In the genomic region with DNA sequence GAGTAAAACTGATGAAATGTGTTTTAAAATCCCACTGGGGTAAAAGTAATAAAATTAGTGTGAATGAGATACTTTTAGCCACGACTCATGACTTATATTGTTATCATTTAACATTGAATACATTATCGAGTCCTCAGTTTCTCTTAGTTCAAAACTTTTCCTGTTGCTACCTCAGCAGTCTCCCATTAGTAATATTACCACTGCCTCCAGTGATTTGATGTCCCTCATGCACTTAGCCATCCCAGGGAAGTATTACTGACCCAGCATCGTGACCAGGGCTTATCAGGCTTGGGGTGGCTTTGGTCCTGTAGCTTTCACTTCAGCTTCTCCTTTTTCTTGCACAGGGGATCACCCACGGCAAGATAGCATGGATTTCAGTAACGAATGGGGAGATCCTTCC, we compare ENCODE assay signal across 30 mouse cellular contexts.
"Had no signal": no experiment of that assay in that cellular context is flagged by ENCODE, and none has a peak within 500 bp of the region (broad histone marks: within the 10 kb centered on the region; RNA-seq: fewer than 3 reads in every experiment).

No protein-coding gene starts in this region.

- H3K9me3 ChIP-seq: limb, embryonic 10.5 days; limb, embryonic 12.5 days; limb, embryonic 13.5 days; limb, embryonic 15.5 days; liver, embryonic 13.5 days; liver, embryonic 15.5 days; lung, embryonic 15.5 days; megakaryocyte, embryonic 14.5 days; midbrain, embryonic 10.5 days; midbrain, embryonic 12.5 days; midbrain, embryonic 13.5 days; midbrain, embryonic 15.5 days; neural tube, embryonic 12.5 days had no signal

- H3K27ac ChIP-seq: left cerebral cortex, adult 2 months; limb, embryonic 10.5 days; limb, embryonic 12.5 days; limb, embryonic 13.5 days; limb, embryonic 15.5 days; liver, embryonic 13.5 days; liver, embryonic 14.5 days; liver, embryonic 15.5 days; lung, embryonic 15.5 days; macrophage; midbrain, embryonic 10.5 days; midbrain, embryonic 12.5 days; midbrain, embryonic 13.5 days; midbrain, embryonic 15.5 days; neural tube, embryonic 12.5 days had no signal

- DNase-seq: left cerebral cortex, postnatal 4 days; liver; liver, embryonic 13.5 days; liver, postnatal 0 days; lung, adult 18-20 months; lung, adult 2 months; lung, embryonic 14.5 days; lung, postnatal 10 days; lung, postnatal 14 days; lung, postnatal 36 days; lung, postnatal 4 days; midbrain, embryonic 14.5 days had no signal

- H3K9ac ChIP-seq: limb, embryonic 12.5 days; limb, embryonic 13.5 days; limb, embryonic 15.5 days; liver, embryonic 13.5 days; liver, embryonic 14.5 days; liver, embryonic 15.5 days; liver, postnatal 0 days; lung, embryonic 14.5 days; lung, embryonic 15.5 days; midbrain, embryonic 12.5 days; midbrain, embryonic 13.5 days; midbrain, embryonic 15.5 days; neural tube, embryonic 12.5 days had no signal

- H3K4me3 ChIP-seq: left cerebral cortex, adult 2 months; limb, embryonic 10.5 days; limb, embryonic 12.5 days; limb, embryonic 13.5 days; limb, embryonic 15.5 days; liver, embryonic 13.5 days; liver, embryonic 15.5 days; lung, embryonic 15.5 days; megakaryocyte, embryonic 14.5 days; midbrain, embryonic 10.5 days; midbrain, embryonic 12.5 days; midbrain, embryonic 13.5 days; midbrain, embryonic 15.5 days; myocyte; neural tube, embryonic 12.5 days had no signal

- H3K27me3 ChIP-seq: limb, embryonic 12.5 days; limb, embryonic 13.5 days; limb, embryonic 15.5 days; liver, embryonic 13.5 days; liver, embryonic 15.5 days; lung, embryonic 15.5 days; megakaryocyte, embryonic 14.5 days; midbrain, embryonic 12.5 days; midbrain, embryonic 13.5 days; midbrain, embryonic 15.5 days; neural tube, embryonic 12.5 days had no signal

- H3K4me2 ChIP-seq: limb, embryonic 12.5 days; limb, embryonic 13.5 days; limb, embryonic 15.5 days; liver, embryonic 13.5 days; liver, embryonic 15.5 days; lung, embryonic 14.5 days; lung, embryonic 15.5 days; midbrain, embryonic 12.5 days; midbrain, embryonic 13.5 days; midbrain, embryonic 15.5 days; neural tube, embryonic 12.5 days had no signal

- H3K4me1 ChIP-seq: limb, embryonic 10.5 days; limb, embryonic 12.5 days; limb, embryonic 13.5 days; limb, embryonic 15.5 days; liver, embryonic 13.5 days; liver, embryonic 15.5 days; lung, embryonic 15.5 days; midbrain, embryonic 10.5 days; midbrain, embryonic 12.5 days; midbrain, embryonic 13.5 days; midbrain, embryonic 15.5 days; neural tube, embryonic 12.5 days had no signal

- ATAC-seq: liver, postnatal 0 days; lung, postnatal 0 days; midbrain, embryonic 13.5 days; midbrain, embryonic 15.5 days; midbrain, embryonic 16.5 days had no signal
